Comparison of ENCODE assay signal across 17 mouse cellular contexts in the genomic region with DNA sequence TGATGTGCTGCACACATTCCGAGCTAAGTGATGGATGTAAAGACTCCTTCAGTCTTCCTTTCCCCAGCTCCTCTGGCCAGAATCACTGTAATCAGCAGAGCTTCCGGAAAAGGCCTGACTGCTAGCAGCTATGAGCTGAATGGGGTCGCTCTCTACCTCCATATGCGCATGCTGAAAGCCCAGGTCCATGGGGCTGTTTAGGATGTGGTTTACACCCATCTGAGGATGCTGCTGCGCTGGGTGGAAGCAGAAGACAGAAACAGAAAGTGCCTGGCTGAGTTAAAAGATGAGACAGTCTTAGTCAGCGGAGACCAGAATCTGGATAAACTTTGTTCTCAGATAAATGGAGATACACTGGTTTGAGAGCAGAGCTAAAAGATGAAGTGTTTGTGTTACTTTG.
DNase-seq lines count a peak whose midpoint lies in the region; ATAC-seq lines count a peak whose summit lies in the region.
"Had no signal": no experiment of that assay in that cellular context is flagged by ENCODE, and none has a peak within 500 bp of the region (broad histone marks: within the 10 kb centered on the region; RNA-seq: fewer than 3 reads in every experiment).

No protein-coding gene starts in this region.

- H3K4me2 ChIP-seq in liver, embryonic 11.5 days, result no peak overlapping the region
- H3K4me2 ChIP-seq: forebrain, embryonic 15.5 days had no signal

- WGBS in liver, embryonic 11.5 days, result 55% methylated on average over 6 of the region's 6 CpGs

- H3K27ac ChIP-seq in liver, embryonic 11.5 days (ENCODE audit: low read depth, low read length), result no peak overlapping the region
- H3K27ac ChIP-seq: forebrain, embryonic 15.5 days; heart, embryonic 10.5 days; midbrain, embryonic 10.5 days had no signal

- peak; percentile 12 for DNase-seq in liver
- DNase-seq in liver, embryonic 11.5 days (ENCODE audit: low spot score), result no peak
- peak; percentile 76 to 86 for DNase-seq in natural killer cell, adult 2 months (ENCODE audit: low spot score in 2 of 2)
- DNase-seq in thymus, postnatal 4 days, result peak; percentile 69
- no peak for DNase-seq in left cerebral cortex, postnatal 10 days (ENCODE audit: extremely low spot score in 1 of 2, low spot score in 2 of 2)
- DNase-seq in heart, adult 11 months, result no peak
- DNase-seq in heart, adult 8-10 months (ENCODE audit: low spot score), result no peak
- DNase-seq: cerebellum, adult 11 months; heart, postnatal 36 days; kidney, postnatal 10 days; lung, adult 18-20 months had no signal

- intact Hi-C loops in left cerebral cortex, postnatal 10 days (cut with DNase I), result no loop called here

- H3K27me3 ChIP-seq in liver, embryonic 11.5 days (replicated peaks; ENCODE audit: control insufficient read depth, insufficient read depth, low read length), result no peaks in the 10 kb centered on the region
- H3K27me3 ChIP-seq: forebrain, embryonic 15.5 days had no signal

- H3K9me3 ChIP-seq in liver, embryonic 11.5 days (ENCODE audit: control insufficient read depth, low read length), result no peaks in the 10 kb centered on the region
- H3K9me3 ChIP-seq: forebrain, embryonic 15.5 days; G1E; heart, embryonic 10.5 days; midbrain, embryonic 10.5 days had no signal

- H3K4me3 ChIP-seq in liver, embryonic 11.5 days (ENCODE audit: low read depth, low read length), result no peak overlapping the region
- H3K4me3 ChIP-seq: forebrain, embryonic 15.5 days; heart, embryonic 10.5 days; midbrain, embryonic 10.5 days; myocyte had no signal

- H3K4me1 ChIP-seq in liver, embryonic 11.5 days (replicated peaks; ENCODE audit: control insufficient read depth, insufficient read depth, low read length), result no peaks in the 10 kb centered on the region
- H3K4me1 ChIP-seq: forebrain, embryonic 15.5 days; heart, embryonic 10.5 days; midbrain, embryonic 10.5 days had no signal

- no peak overlapping the region for H3K9ac ChIP-seq in liver, embryonic 11.5 days (ENCODE audit: low read depth, low read length)
- H3K9ac ChIP-seq: forebrain, embryonic 15.5 days had no signal

- ATAC-seq in liver, embryonic 11.5 days (replicated peaks; ENCODE audit: low FRiP score), result no peak
- ATAC-seq in common myeloid progenitor, adult 5-6 weeks (replicated peaks; ENCODE audit: low read depth, poor library complexity, severe bottlenecking), result peak; percentile 98
- ATAC-seq: forebrain, embryonic 15.5 days had no signal

- no peaks in the 10 kb centered on the region for H3K36me3 ChIP-seq in liver, embryonic 11.5 days (ENCODE audit: control insufficient read depth, insufficient read depth, low read length)
- H3K36me3 ChIP-seq: forebrain, embryonic 15.5 days; G1E; heart, embryonic 10.5 days; midbrain, embryonic 10.5 days had no signal

Comparison
In these comparisons a context has a peak if more than half of its experiments do, and no peak if none do; other contexts are left out.
1. DNase-seq: peak in liver (single experiment), natural killer cell, adult 2 months (2 of 2) and thymus, postnatal 4 days (single experiment); none in liver, embryonic 11.5 days (single experiment), left cerebral cortex, postnatal 10 days (0 of 2), heart, adult 11 months (single experiment) and heart, adult 8-10 months (single experiment).